Mouse (Mus musculus) central nervous system, embryonic 18 days (tissue): ENCODE results near the gene Ceacam18. TPM values are rescaled to one million over a fixed set of nuclear protein-coding genes. Genes with fewer than 3 reads are reported as not detected.

ENCODE experiments used
- polyA plus RNA-seq: library from polyadenylated mRNA; depleted of rRNA; stranded (reverse); fragments of >200 nt; gene quantifications from 2 replicates; pipeline ENCODE4 v1.2.3, GENCODE M21; 2012; rRNA removed

The Ceacam18 gene
- polyA plus RNA-seq = 0.03 and 0.08 TPM in 2 replicates

GRCm38 (mm10) chr7:43634500-43634899 is at the start of gene Ceacam18:
TSS of gene Ceacam18 (plus strand) at chr7:43634707.

DNA sequence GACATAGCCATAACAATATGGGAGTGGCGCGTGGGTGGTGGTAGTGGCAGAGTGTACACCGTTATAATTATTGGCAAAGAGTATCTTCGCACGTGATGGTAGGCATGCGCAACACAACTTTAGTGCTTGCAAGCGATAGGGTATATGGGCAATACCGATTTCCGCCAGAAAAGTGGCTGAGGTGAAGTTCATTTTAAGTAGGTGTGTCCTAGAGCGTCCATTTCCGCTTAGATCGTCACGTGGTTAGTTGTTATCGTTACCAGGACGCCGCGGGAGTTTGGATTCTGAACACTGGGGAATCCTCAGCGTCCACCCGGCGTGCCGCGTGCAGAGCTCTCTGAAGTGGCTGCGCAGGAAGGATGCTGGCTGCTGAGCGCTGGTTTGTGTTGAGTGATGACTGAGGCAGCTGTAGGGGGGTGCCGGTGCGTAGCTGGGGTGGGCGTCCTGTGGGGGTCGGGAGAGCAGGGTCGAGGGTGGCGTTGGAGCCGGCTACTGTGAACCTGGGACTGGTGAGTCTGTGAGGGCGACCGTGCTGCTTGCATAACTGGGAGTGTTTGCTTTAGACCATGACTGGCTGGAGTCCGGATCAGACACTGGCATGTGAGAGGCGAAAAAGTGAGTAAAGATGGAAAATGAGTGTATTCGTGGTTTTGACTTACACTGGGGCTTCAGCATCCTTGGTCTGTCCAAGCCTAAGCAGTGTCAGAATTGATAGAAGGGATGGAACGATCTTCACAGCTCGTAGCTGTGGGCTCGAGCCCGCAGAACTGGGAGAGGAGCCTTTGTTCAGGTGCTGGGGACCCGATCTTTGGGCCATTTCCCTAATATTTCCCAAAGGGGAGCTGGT is 27.4 kb upstream of the Ceacam18 start, which contains the start of gene Zfp819:
Gene Zfp819 (plus strand): TSS at position 274 of the 847 bp plus-strand sequence.

DNA sequence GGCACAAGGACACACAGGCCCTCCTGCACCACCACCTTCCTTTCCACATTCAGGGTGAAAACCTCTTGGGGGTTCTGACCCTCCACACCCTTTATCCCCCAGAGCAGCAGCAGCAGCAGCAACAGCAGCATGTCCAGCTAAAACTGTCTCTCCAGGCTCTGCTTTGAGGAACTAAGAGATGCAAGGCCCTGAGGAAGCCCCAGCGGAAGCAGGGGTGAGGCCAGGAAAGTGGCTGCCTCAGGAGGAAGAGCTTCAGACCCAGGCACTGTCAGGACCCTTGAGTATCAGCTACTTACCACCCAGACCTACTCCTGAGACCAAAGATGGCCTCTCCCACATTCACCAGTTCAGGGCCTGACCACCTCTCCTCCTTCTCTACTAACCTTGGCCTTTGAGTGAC is 25.5 kb downstream of the Ceacam18 start, which contains the start of gene Siglece:
Gene Siglece (minus strand): TSS at position 160 of the 400 bp plus-strand sequence.

GRCm38 (mm10) chr7:43671809-43672580 is 37.5 kb downstream of the Ceacam18 start, which contains the start of gene Ctu1:
TSS of gene Ctu1 (plus strand) at chr7:43672016.

DNA sequence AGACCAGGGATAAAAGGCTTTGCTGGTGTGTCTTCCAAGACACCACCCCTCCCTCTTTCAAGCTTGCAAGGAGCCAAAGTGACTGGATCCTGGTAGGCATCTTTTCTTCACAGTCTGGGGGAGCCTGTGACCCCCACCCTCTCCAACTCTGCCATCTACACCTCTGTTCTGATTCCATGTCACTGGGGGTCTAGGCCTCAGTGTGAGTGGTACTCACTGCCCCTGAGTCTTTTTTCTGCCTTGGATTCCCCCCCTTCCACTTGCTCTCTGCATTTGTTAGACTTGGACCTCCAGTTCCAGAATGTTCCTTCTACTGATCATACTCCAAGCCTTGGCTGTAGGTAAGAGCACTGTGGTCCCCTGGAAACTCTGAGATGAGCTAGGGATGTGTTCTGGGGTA is 55.6 kb downstream of the Ceacam18 start, which contains the start of gene Klk14:
Gene Klk14 (plus strand): TSS at position 301 of the 400 bp plus-strand sequence.

Other genes with a start within 250 kb of the Ceacam18 start
- 0.03 and 0.21 TPM in 2 replicates for gene Siglecg, start 226.5 kb upstream of the Ceacam18 start, polyA plus RNA-seq
- gene Lim2, start 207.0 kb upstream of the Ceacam18 start, polyA plus RNA-seq = not detected in 2 replicates
- 0.08 TPM in 1 of 2 replicates, not detected in the other for gene Nkg7, start 197.6 kb upstream of the Ceacam18 start, polyA plus RNA-seq
- not detected in 2 replicates for gene Cldnd2, start 193.9 kb upstream of the Ceacam18 start, polyA plus RNA-seq
- gene Etfb, start 190.6 kb upstream of the Ceacam18 start, polyA plus RNA-seq = 67.2 and 78.6 TPM in 2 replicates
- gene Gm45233, start 190.6 kb upstream of the Ceacam18 start, polyA plus RNA-seq = 1.2 and 1.4 TPM in 2 replicates
- 7.7 and 9.7 TPM in 2 replicates for gene Vsig10l, start 171.6 kb upstream of the Ceacam18 start, polyA plus RNA-seq
- 67.3 and 80.8 TPM in 2 replicates for gene Iglon5, start 144.6 kb upstream of the Ceacam18 start, polyA plus RNA-seq
- not detected in 2 replicates for gene 4931406B18Rik, start 128.8 kb upstream of the Ceacam18 start, polyA plus RNA-seq
- 0.93 and 1.6 TPM in 2 replicates for gene Cd33, start 90.3 kb upstream of the Ceacam18 start, polyA plus RNA-seq
- gene Zfp658, start 72.5 kb upstream of the Ceacam18 start, polyA plus RNA-seq = 13.1 and 13.3 TPM in 2 replicates
- 8.7 and 9.2 TPM in 2 replicates for gene Zfp719, start 55.1 kb upstream of the Ceacam18 start, polyA plus RNA-seq
- gene Zfp819, start 27.5 kb upstream of the Ceacam18 start, polyA plus RNA-seq = 0.27 and 0.33 TPM in 2 replicates
- gene Siglece, start 25.5 kb downstream of the Ceacam18 start, polyA plus RNA-seq = 0.16 and 0.19 TPM in 2 replicates
- 26.2 and 27.5 TPM in 2 replicates for gene Ctu1, start 37.3 kb downstream of the Ceacam18 start, polyA plus RNA-seq
- 0.08 TPM in 1 of 2 replicates, not detected in the other for gene Klk14, start 55.7 kb downstream of the Ceacam18 start, polyA plus RNA-seq
- 0.07 and 0.16 TPM in 2 replicates for gene Klk13, start 77.9 kb downstream of the Ceacam18 start, polyA plus RNA-seq
- gene Klk12, start 134.2 kb downstream of the Ceacam18 start, polyA plus RNA-seq = not detected in 2 replicates
- 0.73 TPM in 1 of 2 replicates, not detected in the other for gene Klk11, start 139.9 kb downstream of the Ceacam18 start, polyA plus RNA-seq
- 0.07 and 0.28 TPM in 2 replicates for gene Klk10, start 146.3 kb downstream of the Ceacam18 start, polyA plus RNA-seq
- not detected in 2 replicates for gene Klk9, start 157.2 kb downstream of the Ceacam18 start, polyA plus RNA-seq
- 10.5 and 12.3 TPM in 2 replicates for gene Klk8, start 162.9 kb downstream of the Ceacam18 start, polyA plus RNA-seq
- gene Klk7, start 176.6 kb downstream of the Ceacam18 start, polyA plus RNA-seq = 0.21 and 0.25 TPM in 2 replicates
- not detected in 2 replicates for gene Klk6, start 189.8 kb downstream of the Ceacam18 start, polyA plus RNA-seq
- not detected in 2 replicates for gene Klk5, start 207.3 kb downstream of the Ceacam18 start, polyA plus RNA-seq
- gene Klk4, start 246.5 kb downstream of the Ceacam18 start, polyA plus RNA-seq = 0.18 and 0.59 TPM in 2 replicates